Mouse (Mus musculus) stomach, postnatal 0 days (tissue): ENCODE results near the gene Csdc2. TPM values are rescaled to one million over a fixed set of nuclear protein-coding genes. Genes with fewer than 3 reads are reported as not detected.

Experiments used
- ATAC-seq: fragments of 200-750 bp; cut with Nextera tagmentation; 2 replicates; pipeline ENCODE4 v1.8.0; 2017; ENCODE audit not compliant: low FRiP score, low TSS enrichment
- DNase-seq: peaks from one replicate; pipeline ENCODE4 v3.0.0-alpha.2; 2016; ENCODE audit warnings: low spot score
- H3K27ac ChIP-seq: fragments of 300-500 bp; sonication (generic); replicated peaks from 2 replicates; pipeline ENCODE4 v1.5.1; 2014; ENCODE audit warnings: mild to moderate bottlenecking, control low read depth
- H3K27me3 ChIP-seq: fragments of 300-500 bp; sonication (generic); 2 replicates; pipeline ENCODE4 v1.6.1; 2014; ENCODE audit warnings: low read length; ENCODE audit not compliant: control insufficient read depth, insufficient read depth
- H3K36me3 ChIP-seq: fragments of 300-500 bp; sonication (generic); 2 replicates; pipeline ENCODE4 v1.6.1; 2014; ENCODE audit warnings: low read length, mixed read lengths; ENCODE audit not compliant: control insufficient read depth, insufficient read depth
- H3K4me1 ChIP-seq: fragments of 300-500 bp; sonication (generic); replicated peaks from 2 replicates; pipeline ENCODE4 v1.6.1; 2014; ENCODE audit warnings: antibody characterized with exemption; ENCODE audit not compliant: control insufficient read depth, insufficient read depth
- H3K4me2 ChIP-seq: fragments of 300-500 bp; sonication (generic); replicated peaks from 2 replicates; pipeline ENCODE4 v1.6.1; 2014; ENCODE audit warnings: low read depth, mild to moderate bottlenecking, control low read depth, moderate library complexity
- H3K4me3 ChIP-seq: fragments of 300-500 bp; sonication (generic); 2 replicates; pipeline ENCODE4 v1.5.1; 2014; ENCODE audit warnings: low read depth, low read length, control low read depth
- H3K9ac ChIP-seq: fragments of 300-500 bp; sonication (generic); 2 replicates; pipeline ENCODE4 v1.6.1; 2014; ENCODE audit warnings: mild to moderate bottlenecking, low read length, control low read depth, mixed read lengths
- H3K9me3 ChIP-seq: fragments of 300-500 bp; sonication (generic); 2 replicates; pipeline ENCODE4 v1.6.1; 2016; ENCODE audit warnings: low read length; ENCODE audit not compliant: control insufficient read depth
- CTCF ChIP-seq: IDR thresholded peaks from 2 replicates; pipeline ENCODE4 v1.5.1; 2016; ENCODE audit warnings: antibody characterized with exemption, low read depth, mild to moderate bottlenecking, moderate library complexity
- EP300 ChIP-seq: optimal IDR thresholded peaks from 2 replicates; pipeline ENCODE3; 2016; ENCODE audit warnings: antibody characterized with exemption
- WGBS: fragments of 180-500 bp; shearing (Covaris S2); extraction: QIAGEN DNeasy Blood & Tissue Kit; methylation state at CpG from one replicate; pipeline ENCODE4 v1.1.7; 2014; 5-methylcytosine and 5-hydroxymethylcytosine counted together
- polyA plus RNA-seq: library from polyadenylated mRNA; unstranded; fragments of >200 nt; fragmentation: Nextera tagmentation; extraction: Ambion mirVana; gene quantifications from 2 replicates; pipeline ENCODE4 v1.2.1, GENCODE M21; 2015

Csdc2 gene
- polyA plus RNA-seq, 1 experiment from 2014 or later = 9.7 TPM

- TF ChIP-seq CTCF (no peak), EP300 (no peak)
- Histone ChIP-seq H3K9ac (no peak overlapping the region), H3K27me3 (no peaks in the 10 kb centered on the region), H3K4me2 (no peak overlapping the region), H3K36me3 (peaks cover 8% of the 10 kb centered on the region), H3K9me3 (no peaks in the 10 kb centered on the region), H3K4me3 (no peak overlapping the region), H3K4me1 (no peaks in the 10 kb centered on the region), H3K27ac (no peak overlapping the region)
- ATAC-seq (peak; percentile 62), DNase-seq (peak; percentile 38)
- whole genome bisulfite sequencing = 82% methylated on average over 1 of the region's 1 CpGs
These were observed 42.6 kb upstream of the Csdc2 start for GRCm38 (mm10) chr15:81894002-81894401.

- H3K9me3 ChIP-seq = no peaks in the 10 kb centered on the region
- H3K4me2 ChIP-seq = no peak overlapping the region
- H3K27me3 ChIP-seq = no peaks in the 10 kb centered on the region
- TF ChIP-seq CTCF (no peak), EP300 (no peak)
- DNase-seq (no peak), ATAC-seq (no peak)
- no peaks in the 10 kb centered on the region for H3K4me1 ChIP-seq
- no peak overlapping the region for H3K27ac ChIP-seq
- WGBS = 94% methylated on average over 2 of the region's 2 CpGs
- no peak overlapping the region for H3K4me3 ChIP-seq
- H3K36me3 ChIP-seq = peaks cover 18% of the 10 kb centered on the region
- H3K9ac ChIP-seq = no peak overlapping the region
These were observed 40.2 kb upstream of the Csdc2 start for GRCm38 (mm10) chr15:81896407-81896806.

GRCm38 (mm10) chr15:81897607-81898285 is 38.8 kb upstream of the Csdc2 start:
- 77% methylated on average over 5 of the region's 5 CpGs for WGBS
- ATAC-seq (no peak), DNase-seq (no peak)
- TF ChIP-seq EP300 = no peak
- no peaks in the 10 kb centered on the region for H3K9me3 ChIP-seq
- H3K4me2 ChIP-seq = no peak overlapping the region
- H3K27ac ChIP-seq = no peak overlapping the region
- no peak overlapping the region for H3K4me3 ChIP-seq
- no peaks in the 10 kb centered on the region for H3K27me3 ChIP-seq
- H3K9ac ChIP-seq = no peak overlapping the region
- peaks cover 17% of the 10 kb centered on the region; the same call in 1 of the 2 replicates for H3K36me3 ChIP-seq
- H3K4me1 ChIP-seq = no peaks in the 10 kb centered on the region

- ATAC-seq (no peak), DNase-seq (no peak)
- WGBS = 78% methylated on average over 2 of the region's 2 CpGs
- H3K27me3 ChIP-seq = no peaks in the 10 kb centered on the region
- H3K9ac ChIP-seq = no peak overlapping the region
- H3K4me1 ChIP-seq = no peaks in the 10 kb centered on the region
- no peak overlapping the region for H3K4me2 ChIP-seq
- H3K9me3 ChIP-seq = no peaks in the 10 kb centered on the region
- no peak overlapping the region for H3K27ac ChIP-seq
- no peak overlapping the region for H3K4me3 ChIP-seq
- TF ChIP-seq CTCF = no peak
- TF ChIP-seq EP300 = no peak
- peaks cover 19% of the 10 kb centered on the region; the same call in 1 of the 2 replicates for H3K36me3 ChIP-seq
These were observed 37.8 kb upstream of the Csdc2 start for GRCm38 (mm10) chr15:81898751-81899150.

- no peak overlapping the region for H3K4me2 ChIP-seq
- H3K27ac ChIP-seq = no peak overlapping the region
- peak; percentile 78 for DNase-seq
- H3K4me1 ChIP-seq = no peaks in the 10 kb centered on the region
- no peaks in the 10 kb centered on the region for H3K27me3 ChIP-seq
- H3K4me3 ChIP-seq = no peak overlapping the region
- ATAC-seq = no peak
- peaks cover 38% of the 10 kb centered on the region for H3K36me3 ChIP-seq
- TF ChIP-seq EP300 (no peak), CTCF (peak; percentile 86)
- 38% methylated on average over 2 of the region's 2 CpGs for WGBS
- no peak overlapping the region for H3K9ac ChIP-seq
- H3K9me3 ChIP-seq = no peaks in the 10 kb centered on the region
These were observed 31.6 kb upstream of the Csdc2 start for GRCm38 (mm10) chr15:81904939-81905338.

- Histone ChIP-seq H3K27me3 (no peaks in the 10 kb centered on the region), H3K9ac (no peak overlapping the region), H3K9me3 (no peaks in the 10 kb centered on the region), H3K27ac (no peak overlapping the region), H3K36me3 (peaks cover 39% of the 10 kb centered on the region), H3K4me1 (no peaks in the 10 kb centered on the region), H3K4me3 (no peak overlapping the region), H3K4me2 (no peak overlapping the region)
- ATAC-seq (peak; percentile 66), DNase-seq (peak; percentile 35)
- WGBS = 72% methylated on average over 8 of the region's 8 CpGs
- no peak for TF ChIP-seq EP300
- no peak for TF ChIP-seq CTCF
These were observed 28.6 kb upstream of the Csdc2 start for GRCm38 (mm10) chr15:81907953-81908352.
